Mouse (Mus musculus) T-helper 2 cell (primary cell): ENCODE measurements around the gene Pyy.

Experiments
- in situ Hi-C: fragments of 300-600 bp; cut with MboI, MseI; formaldehyde crosslinking; loops from one replicate; pipeline ENCODE4 v1.15.1; 2025; ENCODE audit warnings: high pct_unique_total_duplicates

Pyy gene

GRCm38 (mm10) chr11:102095676-102096075 lies 12.0 kb downstream of the Pyy start:
- in situ Hi-C loops, result no loop called here

GRCm38 (mm10) chr11:102089088-102089808 lies 18.4 kb downstream of the Pyy start:
- in situ Hi-C loops, result loop anchor here (10.0 kb wide), 1 partner anchor 346 kb away; the partner anchor contains the start of gene Grn

- in situ Hi-C loops, result loop anchor here (10.0 kb wide), 1 partner anchor 347 kb away; the partner anchor contains the start of gene Grn
Observed at GRCm38 (mm10) chr11:102087931-102088898, 19.4 kb downstream of the Pyy start, which contains the start of gene Mpp2. TSS of gene Mpp2 (minus strand) at chr11:102088515.

GRCm38 (mm10) chr11:102087081-102087751 lies 20.4 kb downstream of the Pyy start:
- in situ Hi-C loops, result loop anchor here (10.0 kb wide), 1 partner anchor 348 kb away; the partner anchor contains the start of gene Grn

GRCm38 (mm10) chr11:102086331-102086730 lies 21.3 kb downstream of the Pyy start:
- in situ Hi-C loops, result loop anchor here (10.0 kb wide), 1 partner anchor 348 kb away; the partner anchor contains the start of gene Grn

- in situ Hi-C loops, result loop anchor here (10.0 kb wide), 1 partner anchor 351 kb away; the partner anchor contains the start of gene Grn
Observed at GRCm38 (mm10) chr11:102084159-102084558, 23.5 kb downstream of the Pyy start.

- in situ Hi-C loops, result loop anchor here (10.0 kb wide), 1 partner anchor 352 kb away; the partner anchor contains the start of gene Grn
Observed at GRCm38 (mm10) chr11:102083193-102083592, 24.4 kb downstream of the Pyy start.

GRCm38 (mm10) chr11:102082322-102082721 lies 25.3 kb downstream of the Pyy start:
- in situ Hi-C loops, result loop anchor here (10.0 kb wide), 1 partner anchor 352 kb away; the partner anchor contains the start of gene Grn

GRCm38 (mm10) chr11:102073722-102074121 lies 33.9 kb downstream of the Pyy start:
- in situ Hi-C loops, result no loop called here

- in situ Hi-C loops, result no loop called here
Observed at GRCm38 (mm10) chr11:102072729-102073128, 34.9 kb downstream of the Pyy start.

- in situ Hi-C loops, result no loop called here
Observed at GRCm38 (mm10) chr11:102070426-102070825, 37.2 kb downstream of the Pyy start.

- in situ Hi-C loops, result no loop called here
Observed at GRCm38 (mm10) chr11:102069633-102070032, 38.0 kb downstream of the Pyy start.

GRCm38 (mm10) chr11:102068969-102069368 lies 38.7 kb downstream of the Pyy start:
- in situ Hi-C loops, result no loop called here

- in situ Hi-C loops, result loop anchor here (5.0 kb wide), 1 partner anchor 74 kb away; no protein-coding TSS in a partner anchor
Observed at GRCm38 (mm10) chr11:102063076-102063475, 44.6 kb downstream of the Pyy start.

GRCm38 (mm10) chr11:102061941-102062473 lies 45.6 kb downstream of the Pyy start:
- in situ Hi-C loops, result loop anchor here (5.0 kb wide), 1 partner anchor 75 kb away; no protein-coding TSS in a partner anchor

GRCm38 (mm10) chr11:102061236-102061940 lies 46.2 kb downstream of the Pyy start:
- in situ Hi-C loops, result loop anchor here (5.0 kb wide), 1 partner anchor 76 kb away; no protein-coding TSS in a partner anchor
